Comparison of ENCODE assay signal across 17 mouse cellular contexts in the genomic region with DNA sequence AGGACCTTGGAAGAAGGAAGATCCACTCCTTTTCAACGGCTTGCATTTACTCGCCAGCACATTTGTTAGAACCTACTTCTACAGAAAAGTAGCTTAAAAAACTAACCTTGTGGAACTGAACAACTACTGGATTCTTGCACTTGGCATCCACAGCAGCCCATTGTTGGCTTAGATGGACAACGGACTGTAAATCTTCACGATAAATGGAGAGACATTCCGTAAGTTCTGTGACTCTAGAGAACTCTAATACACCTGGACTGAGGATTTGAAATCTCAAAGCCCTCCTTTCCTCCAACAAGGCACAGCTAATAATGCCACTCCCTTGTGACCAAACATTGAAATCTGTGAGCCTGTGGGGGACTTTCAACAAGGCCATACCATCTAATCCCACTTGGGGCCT.
"Had no signal": no experiment of that assay in that cellular context is flagged by ENCODE, and none has a peak within 500 bp of the region (broad histone marks: within the 10 kb centered on the region; RNA-seq: fewer than 3 reads in every experiment).

No protein-coding gene starts in this region.

- DNase-seq: retina, postnatal 1 day; right cerebral cortex, adult 18-20 months; right cerebral cortex, postnatal 14 days; right cerebral cortex, postnatal 25 days; right cerebral cortex, postnatal 4 days; spleen, adult 18-20 months; thymus, adult 18-20 months; thymus, adult 2 months; thymus, postnatal 14 days; thymus, postnatal 25 days; thymus, postnatal 36 days; thymus, postnatal 4 days had no signal

- H3K4me2 ChIP-seq: neural tube, embryonic 12.5 days; neural tube, embryonic 13.5 days; neural tube, embryonic 15.5 days; stomach, embryonic 15.5 days had no signal

- H3K4me1 ChIP-seq: stomach, embryonic 15.5 days had no signal

- H3K9ac ChIP-seq: neural tube, embryonic 12.5 days; neural tube, embryonic 13.5 days; neural tube, embryonic 15.5 days; stomach, embryonic 15.5 days had no signal

- H3K27ac ChIP-seq: neural tube, embryonic 12.5 days; neural tube, embryonic 13.5 days; neural tube, embryonic 15.5 days; stomach, embryonic 15.5 days; stomach, postnatal 0 days had no signal

- H3K27me3 ChIP-seq: neural tube, embryonic 12.5 days; neural tube, embryonic 13.5 days; neural tube, embryonic 15.5 days; stomach, embryonic 15.5 days had no signal

- H3K9me3 ChIP-seq: neural tube, embryonic 12.5 days; neural tube, embryonic 13.5 days; neural tube, embryonic 15.5 days; stomach, embryonic 15.5 days had no signal

- H3K4me3 ChIP-seq: neural tube, embryonic 12.5 days; neural tube, embryonic 13.5 days; neural tube, embryonic 15.5 days; stomach, embryonic 15.5 days had no signal
